Mouse (Mus musculus): ENCODE results near the gene 9930111J21Rik1. TPM values are rescaled to one million over a fixed set of nuclear protein-coding genes. Genes with fewer than 3 reads are reported as not detected.

9930111J21Rik1 gene
- polyA plus RNA-seq, 1 experiment: 6.8 TPM

GRCm38 (mm10) chr11:48898812-48899431 is 80.3 kb downstream of the 9930111J21Rik1 start:
- no peak for TF ChIP-seq POLR2A (IDR thresholded peaks at IDR 0.05; ENCODE audit: control insufficient read depth, extremely low read depth, insufficient read depth, low read length, poor library complexity)
- TF ChIP-seq CTCF (IDR thresholded peaks at IDR 0.05; ENCODE audit: borderline replicate concordance, control insufficient read depth, extremely low read depth, insufficient read depth, low read length, poor library complexity): no peak
- no peak for DNase-seq
- Histone ChIP-seq H3K4me1 (replicated peaks; ENCODE audit: control insufficient read depth, insufficient read depth, low read length) (no peaks in the 10 kb centered on the region), H3K27ac (ENCODE audit: control insufficient read depth, insufficient read depth, low read length) (no peak overlapping the region), H3K4me3 (ENCODE audit: control insufficient read depth, insufficient read depth, low read length) (no peak overlapping the region), H3K27me3 (ENCODE audit: control insufficient read depth, insufficient read depth, low read length) (no peaks in the 10 kb centered on the region), H3K36me3 (ENCODE audit: control insufficient read depth, insufficient read depth, low read length) (no peaks in the 10 kb centered on the region)
- 53% methylated on average over 2 of the region's 2 CpGs for WGBS

Other genes starting within 250 kb of the 9930111J21Rik1 start
- 3,906 and 3,990 TPM in 2 replicates for gene Rack1, start 179.1 kb downstream of the 9930111J21Rik1 start, polyA plus RNA-seq (2012; rRNA removed)
- 41.7 and 41.9 TPM in 2 replicates for gene Trim41, start 162.0 kb downstream of the 9930111J21Rik1 start, polyA plus RNA-seq (2012; rRNA removed)
- gene Trim7, start 153.3 kb downstream of the 9930111J21Rik1 start, polyA plus RNA-seq (2012; rRNA removed): 11.6 and 13.0 TPM in 2 replicates
- 8.1 and 20.2 TPM in 2 replicates for gene Gm12184, start 152.7 kb downstream of the 9930111J21Rik1 start, polyA plus RNA-seq (2012; rRNA removed)
- gene Irgm1, start 107.7 kb downstream of the 9930111J21Rik1 start, polyA plus RNA-seq (2012; rRNA removed): 17.7 and 20.0 TPM in 2 replicates
- gene Gm5431, start 77.2 kb downstream of the 9930111J21Rik1 start, polyA plus RNA-seq (2012; rRNA removed): 0.34 and 0.47 TPM in 2 replicates
- gene Psme2b, start 33.2 kb downstream of the 9930111J21Rik1 start, polyA plus RNA-seq (2012; rRNA removed): 11.4 and 11.5 TPM in 2 replicates
- gene Olfr56, start 509 bp downstream of the 9930111J21Rik1 start, polyA plus RNA-seq (2012; rRNA removed): 0.46 and 0.75 TPM in 2 replicates
- 0.31 and 0.73 TPM in 2 replicates for gene Gm12185, start 12.8 kb upstream of the 9930111J21Rik1 start, polyA plus RNA-seq (2012; rRNA removed)
- gene Tgtp1, start 14.8 kb upstream of the 9930111J21Rik1 start, polyA plus RNA-seq (2012; rRNA removed): 8.2 and 10.6 TPM in 2 replicates
- 4.0 and 4.1 TPM in 2 replicates for gene 9930111J21Rik2, start 71.8 kb upstream of the 9930111J21Rik1 start, polyA plus RNA-seq (2012; rRNA removed)
- 26.0 and 29.1 TPM in 2 replicates for gene Tgtp2, start 84.8 kb upstream of the 9930111J21Rik1 start, polyA plus RNA-seq (2012; rRNA removed)
- 37.5 and 45.3 TPM in 2 replicates for gene Ifi47, start 97.2 kb upstream of the 9930111J21Rik1 start, polyA plus RNA-seq (2012; rRNA removed)
- 0.19 TPM in 1 of 2 replicates, not detected in the other for gene Olfr1396, start 135.5 kb upstream of the 9930111J21Rik1 start, polyA plus RNA-seq (2012; rRNA removed)
- not detected in 2 replicates for gene Olfr1395, start 162.9 kb upstream of the 9930111J21Rik1 start, polyA plus RNA-seq (2012; rRNA removed)
- gene Olfr1394, start 175.0 kb upstream of the 9930111J21Rik1 start, polyA plus RNA-seq (2012; rRNA removed): not detected in 2 replicates
- 2.6 and 3.0 TPM in 2 replicates for gene Btnl9, start 207.8 kb upstream of the 9930111J21Rik1 start, polyA plus RNA-seq (2012; rRNA removed)
- gene Zfp62, start 223.9 kb upstream of the 9930111J21Rik1 start, polyA plus RNA-seq (2012; rRNA removed): 6.0 TPM in 2 replicates